Mouse (Mus musculus): ENCODE results near the gene Ift52. TPM values are rescaled to one million over a fixed set of nuclear protein-coding genes. Genes with fewer than 3 reads are reported as not detected.
A peak's percentile ranks its signal among the peaks of the same experiment; 100 is the strongest.

Gene Ift52
- polyA plus RNA-seq (2015; fragmentation: Nextera tagmentation; extraction: Ambion mirVana): 40.8 and 46.8 TPM in 2 replicates

DNA sequence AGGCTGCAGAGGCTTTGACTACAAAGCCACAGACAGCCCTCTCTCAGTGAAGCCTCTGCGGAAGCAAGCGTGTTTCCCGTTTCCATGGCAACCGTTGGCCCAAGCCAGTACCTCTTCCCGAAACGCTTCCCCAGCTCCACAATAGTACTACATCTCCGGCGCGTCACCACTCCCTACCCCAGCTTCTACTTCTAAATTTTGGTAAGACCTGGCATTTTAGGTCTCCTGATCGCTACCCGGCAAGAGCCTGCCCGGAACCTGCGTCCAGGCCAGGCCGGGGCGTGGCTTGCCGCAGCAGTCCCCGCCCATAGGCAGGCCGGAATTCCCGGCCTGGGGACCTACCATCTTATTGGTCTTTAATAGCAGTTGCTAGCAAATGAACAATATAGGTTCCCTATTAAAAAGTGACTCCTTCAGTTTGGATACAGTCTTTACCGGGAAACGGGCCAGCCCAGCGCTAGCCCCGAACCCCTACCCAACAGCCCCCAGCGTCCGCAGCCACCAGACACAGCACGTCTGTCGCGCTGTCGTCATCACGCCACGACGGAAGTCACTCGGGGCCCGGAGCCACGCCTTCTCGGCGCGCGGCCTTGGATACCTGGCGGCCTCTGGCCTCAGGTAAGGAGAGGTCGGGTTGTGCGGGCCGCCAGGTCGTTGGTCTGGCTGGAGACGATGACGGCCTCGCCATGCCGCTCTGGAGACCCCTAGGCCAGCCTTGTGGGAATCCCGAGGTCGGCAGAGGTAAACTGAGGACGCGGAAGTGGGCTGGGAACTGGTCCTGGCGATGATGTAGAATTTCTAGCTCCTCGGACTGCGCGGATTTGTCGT, at the start of gene Ift52:
Ift52 (plus strand) TSS at position 439 of the 828 bp plus-strand sequence.
- WGBS: under 1% methylated on average over 57 of the region's 57 CpGs
- ATAC-seq (ENCODE audit: insufficient number of reproducible peaks, low FRiP score, low TSS enrichment, low read depth): peak; percentile 89
- no peaks in the 10 kb centered on the region for H3K36me3 ChIP-seq
- peak within 1 kb of the TSS; percentile 99 for H3K4me3 ChIP-seq
- peaks cover 8% of the 10 kb centered on the region for H3K4me1 ChIP-seq
- peak within 1 kb of the TSS; percentile 55 for H3K4me2 ChIP-seq
- H3K9ac ChIP-seq: peak within 1 kb of the TSS; percentile 69
- no peaks in the 10 kb centered on the region for H3K9me3 ChIP-seq
- no peaks in the 10 kb centered on the region for H3K27me3 ChIP-seq
- peak within 1 kb of the TSS; percentile 86 for H3K27ac ChIP-seq

DNA sequence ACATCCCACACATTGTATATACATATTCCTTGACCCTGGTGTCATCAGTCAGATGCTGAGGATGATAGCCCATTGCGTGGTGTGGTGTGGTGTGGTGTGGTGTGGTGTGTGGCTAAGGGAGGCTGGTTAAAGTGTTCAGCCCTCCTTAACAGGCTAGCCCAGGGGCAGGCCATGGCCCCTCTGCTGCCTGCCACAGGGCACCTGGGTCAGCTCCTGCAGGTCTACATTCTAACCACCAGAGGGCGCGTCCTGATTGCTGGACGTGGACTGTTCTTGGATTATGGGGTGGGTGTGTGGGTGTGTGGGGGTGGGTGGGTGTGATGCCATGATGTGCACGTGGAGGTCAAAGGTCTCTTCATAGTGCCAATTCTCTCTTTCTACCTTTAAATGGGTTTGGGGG, 48.8 kb upstream of the Ift52 start:
- H3K4me2 ChIP-seq: no peak overlapping the region
- ATAC-seq (ENCODE audit: insufficient number of reproducible peaks, low FRiP score, low TSS enrichment, low read depth): no peak
- H3K36me3 ChIP-seq: no peaks in the 10 kb centered on the region
- 5% methylated on average over 5 of the region's 5 CpGs for WGBS
- H3K4me3 ChIP-seq: no peak overlapping the region
- no peak overlapping the region for H3K9ac ChIP-seq
- H3K9me3 ChIP-seq: no peaks in the 10 kb centered on the region
- 0 out of 2 replicates have a peak, but pooled peaks cover under 1% of the 10 kb centered on the region for H3K4me1 ChIP-seq
- no peak overlapping the region for H3K27ac ChIP-seq
- H3K27me3 ChIP-seq: no peaks in the 10 kb centered on the region

DNA sequence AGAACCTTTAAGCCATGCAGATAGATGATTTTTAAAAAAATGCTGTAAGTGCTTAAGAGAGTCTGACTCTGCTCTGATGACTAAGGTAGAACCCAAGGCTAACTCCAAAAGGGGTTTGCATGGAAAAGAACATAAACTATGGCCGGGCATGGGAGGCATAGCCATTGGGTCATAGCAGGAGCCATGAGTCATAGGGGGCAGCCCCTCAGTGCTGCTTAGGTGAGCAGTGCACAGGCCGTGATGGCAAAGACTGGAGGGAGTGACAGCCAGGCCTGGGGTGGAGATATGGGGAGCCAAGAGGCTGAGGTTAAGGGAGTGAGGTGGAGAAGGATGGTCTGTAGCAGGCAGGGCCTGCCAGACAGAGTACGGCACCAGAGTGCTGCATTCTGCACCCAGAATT, 48.1 kb upstream of the Ift52 start:
- H3K27ac ChIP-seq: no peak overlapping the region

DNA sequence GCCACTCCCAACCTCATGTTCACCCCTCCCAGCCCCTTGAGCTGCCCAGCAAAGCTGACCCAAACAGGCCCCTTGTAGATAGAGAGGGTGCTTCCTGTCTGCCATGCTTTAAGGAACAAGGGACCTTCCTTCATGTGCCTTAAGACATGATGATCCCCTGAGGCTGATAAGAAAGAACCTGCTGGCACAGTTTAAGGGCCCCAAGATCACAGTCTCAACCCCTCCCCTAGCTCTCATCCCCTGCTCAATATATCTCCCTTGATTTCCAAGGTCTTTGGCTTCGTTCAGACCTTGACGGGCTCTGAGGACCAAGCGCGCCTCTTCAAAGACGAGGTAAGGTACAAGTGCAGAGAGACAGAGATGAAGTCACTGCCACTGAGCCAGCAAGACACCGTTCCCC, 46.3 kb upstream of the Ift52 start:
- Histone ChIP-seq H3K4me3 (no peak overlapping the region), H3K27me3 (no peaks in the 10 kb centered on the region), H3K4me2 (no peak overlapping the region), H3K9ac (no peak overlapping the region), H3K4me1 (peaks cover 19% of the 10 kb centered on the region), H3K27ac (no peak overlapping the region), H3K9me3 (no peaks in the 10 kb centered on the region), H3K36me3 (no peaks in the 10 kb centered on the region)
- WGBS: 77% methylated on average over 6 of the region's 6 CpGs
- no peak for ATAC-seq (ENCODE audit: insufficient number of reproducible peaks, low FRiP score, low TSS enrichment, low read depth)

More for the DNA sequence above, 48.1 kb upstream of the Ift52 start:
- Histone ChIP-seq H3K4me3 (no peak overlapping the region), H3K9me3 (no peaks in the 10 kb centered on the region), H3K4me2 (no peak overlapping the region), H3K36me3 (no peaks in the 10 kb centered on the region), H3K27me3 (no peaks in the 10 kb centered on the region), H3K4me1 (peaks cover 7% of the 10 kb centered on the region; the same call in 1 of the 2 replicates), H3K9ac (0 out of 2 replicates have a peak overlapping the region, but pooled peaks have one; percentile 7)
- WGBS: 77% methylated on average over 3 of the region's 3 CpGs
- ATAC-seq (ENCODE audit: insufficient number of reproducible peaks, low FRiP score, low TSS enrichment, low read depth): no peak

DNA sequence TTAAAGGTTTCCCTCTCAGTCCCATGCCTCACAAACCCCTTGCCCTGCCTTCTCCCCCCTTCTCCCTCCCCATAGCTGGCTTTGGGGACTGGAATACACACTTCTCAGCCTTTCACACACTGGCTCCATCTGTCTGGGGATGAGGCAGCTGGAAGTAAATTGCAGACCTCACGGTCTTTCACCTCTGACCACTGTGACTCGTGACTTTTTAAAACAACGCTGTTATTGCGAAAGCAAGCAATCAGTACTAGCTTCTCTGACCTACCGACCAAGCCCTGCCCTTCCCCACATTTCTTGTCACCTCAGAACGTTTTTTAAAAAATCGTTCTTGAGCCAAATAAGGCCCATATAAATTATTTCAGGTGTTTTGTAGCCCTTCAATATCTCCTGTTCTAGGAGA, 44.4 kb upstream of the Ift52 start:
- Histone ChIP-seq H3K36me3 (no peaks in the 10 kb centered on the region), H3K4me3 (no peak overlapping the region), H3K27me3 (no peaks in the 10 kb centered on the region), H3K4me1 (peaks cover 19% of the 10 kb centered on the region), H3K9ac (no peak overlapping the region), H3K9me3 (no peaks in the 10 kb centered on the region), H3K27ac (no peak overlapping the region), H3K4me2 (no peak overlapping the region)
- ATAC-seq (ENCODE audit: insufficient number of reproducible peaks, low FRiP score, low TSS enrichment, low read depth): no peak
- WGBS: 56% methylated on average over 7 of the region's 7 CpGs

DNA sequence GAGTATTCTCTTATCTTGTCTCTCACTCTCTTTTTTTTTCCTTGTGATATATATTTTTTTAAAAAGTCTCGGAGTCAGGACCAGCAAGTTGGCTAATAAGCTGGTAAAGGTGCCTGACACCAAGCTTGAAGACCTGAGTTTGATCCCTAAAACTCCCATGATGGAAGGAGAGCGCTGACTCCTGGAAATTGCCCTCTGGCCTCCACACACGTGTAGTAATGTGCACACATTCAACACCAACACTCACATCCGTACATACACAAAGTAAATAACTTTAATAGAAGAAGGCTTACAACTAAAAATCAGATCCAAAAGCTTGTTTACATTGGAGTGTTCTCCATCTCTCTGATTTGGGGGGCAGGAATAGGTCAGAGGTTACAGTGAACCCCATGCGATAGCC, 43.9 kb upstream of the Ift52 start:
- no peaks in the 10 kb centered on the region for H3K36me3 ChIP-seq
- no peaks in the 10 kb centered on the region for H3K9me3 ChIP-seq
- no peaks in the 10 kb centered on the region for H3K27me3 ChIP-seq
- 73% methylated on average over 5 of the region's 5 CpGs for WGBS
- no peak overlapping the region for H3K4me3 ChIP-seq
- H3K27ac ChIP-seq: no peak overlapping the region
- no peak overlapping the region for H3K4me2 ChIP-seq
- ATAC-seq (ENCODE audit: insufficient number of reproducible peaks, low FRiP score, low TSS enrichment, low read depth): no peak
- peaks cover 19% of the 10 kb centered on the region for H3K4me1 ChIP-seq
- H3K9ac ChIP-seq: no peak overlapping the region

DNA sequence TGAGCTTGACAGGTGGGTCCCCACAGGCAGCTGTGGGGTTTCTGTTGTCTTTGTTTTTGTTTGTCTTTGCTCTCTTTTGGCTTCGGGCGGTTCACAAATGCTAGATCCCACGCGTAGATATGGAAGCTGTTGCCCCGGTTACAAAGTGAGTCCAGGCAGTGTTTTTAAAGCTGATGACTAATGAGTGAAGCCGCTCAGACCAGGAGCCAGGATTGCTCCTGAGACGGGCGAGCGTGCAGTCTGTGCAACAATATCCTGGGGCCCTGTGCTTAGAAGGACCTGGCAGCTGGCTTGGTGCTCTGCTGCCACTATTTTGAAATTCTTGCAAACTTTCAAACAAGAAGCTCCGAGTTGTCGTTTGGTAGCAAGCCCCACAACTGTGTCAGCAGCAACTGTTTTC, 43.5 kb upstream of the Ift52 start:
- 30% methylated on average over 11 of the region's 11 CpGs for WGBS
- H3K36me3 ChIP-seq: no peaks in the 10 kb centered on the region
- no peaks in the 10 kb centered on the region for H3K9me3 ChIP-seq
- no peak overlapping the region for H3K9ac ChIP-seq
- no peak overlapping the region for H3K4me3 ChIP-seq
- no peaks in the 10 kb centered on the region for H3K27me3 ChIP-seq
- ATAC-seq (ENCODE audit: insufficient number of reproducible peaks, low FRiP score, low TSS enrichment, low read depth): no peak
- H3K4me2 ChIP-seq: no peak overlapping the region
- peaks cover 19% of the 10 kb centered on the region for H3K4me1 ChIP-seq
- no peak overlapping the region for H3K27ac ChIP-seq

DNA sequence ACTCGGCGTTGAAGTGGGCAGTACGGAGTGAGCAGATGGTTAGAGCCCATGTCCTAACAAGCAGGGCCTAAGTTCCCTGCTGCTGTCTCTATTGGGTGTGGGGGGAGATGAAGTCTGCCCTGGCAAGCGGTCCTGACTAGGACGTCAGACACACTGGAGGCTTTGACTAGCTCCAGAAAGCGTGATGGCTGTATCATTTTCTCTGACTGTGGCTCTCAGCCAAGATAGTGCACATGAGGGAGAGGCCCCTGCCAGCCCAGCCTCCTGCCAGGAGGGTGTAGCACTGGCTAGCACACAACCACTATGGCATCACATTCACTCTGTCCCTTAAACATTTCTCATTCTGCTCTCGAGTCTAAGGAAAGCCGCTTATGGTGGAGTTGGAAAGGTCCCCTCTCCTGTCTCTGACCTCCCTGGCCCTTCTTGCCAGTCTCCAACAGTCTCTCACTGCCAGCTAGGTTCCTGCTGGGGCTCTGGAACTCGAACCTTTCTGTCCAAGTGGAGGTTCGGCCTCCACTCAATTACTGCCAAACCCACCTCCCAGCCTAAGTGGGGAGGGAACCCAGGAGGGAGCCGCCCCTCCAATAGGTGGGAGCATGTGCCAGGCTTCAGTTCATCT, 41.9 kb upstream of the Ift52 start:
- peak; percentile 47; the same call in 1 of the 2 replicates for ATAC-seq (ENCODE audit: insufficient number of reproducible peaks, low FRiP score, low TSS enrichment, low read depth)
- 61% methylated on average over 11 of the region's 11 CpGs for WGBS
- Histone ChIP-seq H3K27ac (no peak overlapping the region), H3K9ac (no peak overlapping the region), H3K27me3 (no peaks in the 10 kb centered on the region), H3K4me1 (peaks cover 19% of the 10 kb centered on the region), H3K9me3 (no peaks in the 10 kb centered on the region), H3K36me3 (no peaks in the 10 kb centered on the region), H3K4me3 (no peak overlapping the region), H3K4me2 (no peak overlapping the region)

DNA sequence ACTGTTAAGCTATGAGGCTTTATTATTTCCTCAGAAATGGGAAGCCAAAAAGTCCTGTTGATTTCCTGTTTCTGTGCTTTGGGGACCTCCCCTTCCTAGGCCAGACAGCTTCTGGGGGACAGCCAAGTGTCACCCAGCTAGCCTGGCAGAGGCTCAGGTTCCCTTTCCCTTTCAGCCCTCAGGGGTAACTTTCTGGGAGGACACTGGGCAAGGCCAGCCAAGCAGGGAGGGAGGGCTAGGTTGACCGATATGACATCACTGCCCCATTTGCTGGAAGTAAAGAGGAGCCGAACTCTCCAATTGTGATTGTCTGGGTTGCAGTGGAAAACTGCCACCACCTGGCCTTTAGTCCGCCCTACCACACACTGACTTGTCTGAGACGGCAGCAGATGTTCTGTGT, 41.2 kb upstream of the Ift52 start:
- H3K9me3 ChIP-seq: no peaks in the 10 kb centered on the region
- H3K27me3 ChIP-seq: no peaks in the 10 kb centered on the region
- ATAC-seq (ENCODE audit: insufficient number of reproducible peaks, low FRiP score, low TSS enrichment, low read depth): no peak
- no peak overlapping the region for H3K9ac ChIP-seq
- WGBS: 64% methylated on average over 4 of the region's 4 CpGs
- peaks cover 19% of the 10 kb centered on the region for H3K4me1 ChIP-seq
- H3K4me2 ChIP-seq: no peak overlapping the region
- no peak overlapping the region for H3K27ac ChIP-seq
- no peak overlapping the region for H3K4me3 ChIP-seq
- no peaks in the 10 kb centered on the region for H3K36me3 ChIP-seq

DNA sequence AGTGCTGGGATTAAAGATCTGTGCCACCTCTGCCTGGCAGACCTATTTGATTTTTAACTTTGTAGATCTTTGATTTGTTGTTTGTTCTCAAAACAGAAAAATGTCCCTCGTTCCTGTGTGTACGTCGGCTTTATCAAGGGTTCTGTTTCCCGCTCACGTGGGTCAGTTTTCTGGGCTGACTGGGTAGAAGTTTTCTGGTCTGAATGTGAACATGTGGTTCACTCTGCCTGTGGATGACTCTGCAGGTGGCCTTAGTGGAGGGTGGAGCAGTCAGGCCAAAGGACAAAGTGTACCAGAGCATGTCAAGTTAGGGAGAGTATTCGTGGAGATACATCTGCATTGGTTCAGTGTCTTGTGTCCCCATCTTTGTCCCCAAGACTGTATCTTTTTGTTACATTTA, 32.8 kb upstream of the Ift52 start:
- Histone ChIP-seq H3K4me2 (no peak overlapping the region), H3K9ac (no peak overlapping the region), H3K36me3 (no peaks in the 10 kb centered on the region), H3K27me3 (no peaks in the 10 kb centered on the region; the same call in 1 of the 2 replicates), H3K4me3 (no peak overlapping the region), H3K27ac (no peak overlapping the region), H3K9me3 (no peaks in the 10 kb centered on the region), H3K4me1 (peaks cover 4% of the 10 kb centered on the region; the same call in 1 of the 2 replicates)
- ATAC-seq (ENCODE audit: insufficient number of reproducible peaks, low FRiP score, low TSS enrichment, low read depth): no peak
- WGBS: 82% methylated on average over 6 of the region's 6 CpGs

DNA sequence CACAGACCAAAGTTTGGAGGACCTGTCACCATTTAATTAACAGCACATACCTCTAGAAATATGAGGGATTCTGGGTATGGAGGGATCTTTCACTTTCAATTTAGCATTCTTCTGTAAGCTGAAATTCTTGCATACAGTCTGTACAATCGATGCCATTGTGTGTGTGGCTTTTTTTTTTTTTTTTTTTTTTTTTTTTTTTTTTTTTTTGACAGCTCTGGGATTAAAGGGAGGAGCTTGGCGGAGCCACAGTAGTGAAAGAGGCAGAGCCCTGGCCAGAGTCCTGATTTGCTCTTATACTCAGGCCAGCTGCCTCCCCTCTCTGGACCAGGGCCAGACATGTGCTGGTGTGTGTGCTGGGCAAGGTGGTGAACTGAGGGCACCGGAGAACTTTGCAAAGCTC, 31.2 kb upstream of the Ift52 start:
- Histone ChIP-seq H3K9ac (no peak overlapping the region), H3K4me2 (no peak overlapping the region), H3K27ac (no peak overlapping the region), H3K27me3 (no peaks in the 10 kb centered on the region; the same call in 1 of the 2 replicates), H3K4me3 (no peak overlapping the region), H3K9me3 (no peaks in the 10 kb centered on the region), H3K36me3 (no peaks in the 10 kb centered on the region), H3K4me1 (peaks cover 4% of the 10 kb centered on the region; the same call in 1 of the 2 replicates)
- WGBS: 47% methylated on average over 3 of the region's 3 CpGs
- ATAC-seq (ENCODE audit: insufficient number of reproducible peaks, low FRiP score, low TSS enrichment, low read depth): no peak

DNA sequence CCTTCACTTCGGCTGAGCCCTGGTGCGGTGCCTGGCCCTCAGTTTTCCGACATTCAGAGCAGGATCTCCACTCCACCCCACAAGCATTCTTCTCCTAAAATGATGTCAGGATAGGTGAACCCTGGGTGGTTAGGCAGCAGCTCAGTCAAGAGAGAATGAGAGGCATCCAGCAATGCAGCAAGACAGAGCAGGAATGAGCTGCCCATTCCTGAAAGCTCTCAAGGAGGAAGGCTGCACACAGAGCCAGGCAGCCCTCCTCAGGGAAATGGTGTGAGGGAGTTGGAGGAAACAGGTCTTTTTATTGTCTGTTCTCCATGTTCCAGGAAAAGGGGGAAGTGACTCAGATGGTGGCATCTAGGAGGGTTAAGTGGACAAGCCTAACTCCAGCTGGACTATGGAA, 30.4 kb upstream of the Ift52 start:
- no peak for ATAC-seq (ENCODE audit: insufficient number of reproducible peaks, low FRiP score, low TSS enrichment, low read depth)
- Histone ChIP-seq H3K4me2 (no peak overlapping the region), H3K9ac (no peak overlapping the region), H3K4me1 (peaks cover 4% of the 10 kb centered on the region; the same call in 1 of the 2 replicates), H3K36me3 (no peaks in the 10 kb centered on the region), H3K4me3 (no peak overlapping the region), H3K27me3 (no peaks in the 10 kb centered on the region; the same call in 1 of the 2 replicates), H3K27ac (no peak overlapping the region), H3K9me3 (no peaks in the 10 kb centered on the region)
- WGBS: 91% methylated on average over 3 of the region's 3 CpGs

All from limb, embryonic 15.5 days (tissue).